Mouse (Mus musculus) embryonic facial prominence, embryonic 13.5 days (tissue): ENCODE results near the gene Ift43. TPM values are rescaled to one million over a fixed set of nuclear protein-coding genes. Genes with fewer than 3 reads are reported as not detected.

ENCODE experiments used
- ATAC-seq: fragments of 200-750 bp; cut with Nextera tagmentation; 2 replicates; pipeline ENCODE4 v1.8.0; 2017; ENCODE audit warnings: low read depth; ENCODE audit not compliant: insufficient number of reproducible peaks, insufficient read depth, low FRiP score, low TSS enrichment
- H3K27ac ChIP-seq: fragments of 300-500 bp; sonication (generic); 2 replicates; pipeline ENCODE4 v1.5.1; 2015; ENCODE audit warnings: moderate library complexity, mild to moderate bottlenecking, inconsistent platforms
- H3K27me3 ChIP-seq: fragments of 300-500 bp; sonication (generic); 2 replicates; pipeline ENCODE4 v1.6.1; 2015; ENCODE audit warnings: mild to moderate bottlenecking, inconsistent platforms
- H3K36me3 ChIP-seq: fragments of 300-500 bp; sonication (generic); 2 replicates; pipeline ENCODE4 v1.6.1; 2015; ENCODE audit warnings: mild to moderate bottlenecking, inconsistent platforms
- H3K4me1 ChIP-seq: fragments of 300-500 bp; sonication (generic); 2 replicates; pipeline ENCODE4 v1.6.1; 2015; ENCODE audit warnings: inconsistent platforms
- H3K4me2 ChIP-seq: fragments of 300-500 bp; sonication (generic); 2 replicates; pipeline ENCODE4 v1.6.1; 2015; ENCODE audit warnings: moderate library complexity, mild to moderate bottlenecking, inconsistent platforms
- H3K4me3 ChIP-seq: fragments of 300-500 bp; sonication (generic); 2 replicates; pipeline ENCODE4 v1.5.1; 2015; ENCODE audit warnings: mild to moderate bottlenecking, inconsistent platforms
- H3K9ac ChIP-seq: fragments of 300-500 bp; sonication (generic); 2 replicates; pipeline ENCODE4 v1.6.1; 2015; ENCODE audit warnings: mild to moderate bottlenecking, inconsistent platforms
- H3K9me3 ChIP-seq: fragments of 300-500 bp; sonication (generic); 2 replicates; pipeline ENCODE4 v1.6.1; 2016; ENCODE audit warnings: inconsistent platforms
- WGBS: fragments of 180-500 bp; shearing (Covaris S2); methylation state at CpG from one replicate; pipeline ENCODE4 v1.1.7; 2015; ENCODE audit warnings: mixed read lengths; 5-methylcytosine and 5-hydroxymethylcytosine counted together
- polyA plus RNA-seq: library from polyadenylated mRNA; unstranded; fragments of >200 nt; fragmentation: Nextera tagmentation; extraction: Ambion mirVana; gene quantifications from 2 replicates; pipeline ENCODE4 v1.2.1, GENCODE M21; 2015

Gene Ift43
- polyA plus RNA-seq, 1 experiment from 2014 or later, result 80.3 TPM

- Histone ChIP-seq H3K4me3 (no peak overlapping the region), H3K27ac (no peak overlapping the region), H3K36me3 (no peaks in the 10 kb centered on the region), H3K9ac (no peak overlapping the region), H3K9me3 (no peaks in the 10 kb centered on the region), H3K4me1 (no peaks in the 10 kb centered on the region), H3K27me3 (peaks cover 66% of the 10 kb centered on the region), H3K4me2 (no peak overlapping the region)
- ATAC-seq, result no peak
- under 1% methylated on average over 19 of the region's 19 CpGs for WGBS
Observed at GRCm38 (mm10) chr12:86211099-86211520, 128.8 kb downstream of the Ift43 start.

Other genes with a start within 250 kb of the Ift43 start
- 43.1 and 48.0 TPM in 2 replicates for gene Tgfb3, start 3.5 kb upstream of the Ift43 start, polyA plus RNA-seq
- gene Gpatch2l, start 159.3 kb downstream of the Ift43 start, polyA plus RNA-seq, result 19.8 and 22.1 TPM in 2 replicates